Mouse (Mus musculus): ENCODE data around the gene Anapc15-ps.
A peak's percentile ranks its signal among the peaks of the same experiment; 100 is the strongest.

Gene Anapc15-ps

GRCm38 (mm10) chr10:95691347-95691746, 18.1 kb upstream of the Anapc15-ps start:
- DNase-seq (ENCODE audit: low spot score) = no peak

- DNase-seq (ENCODE audit: low spot score) = no peak
Measured at GRCm38 (mm10) chr10:95689833-95690232, 16.6 kb upstream of the Anapc15-ps start.

GRCm38 (mm10) chr10:95689058-95689457, 15.8 kb upstream of the Anapc15-ps start:
- DNase-seq (ENCODE audit: low spot score) = no peak

GRCm38 (mm10) chr10:95687558-95688141, 14.4 kb upstream of the Anapc15-ps start:
- DNase-seq (ENCODE audit: low spot score) = no peak

- no peak for DNase-seq (ENCODE audit: low spot score)
Measured at GRCm38 (mm10) chr10:95686041-95686440, 12.8 kb upstream of the Anapc15-ps start.

- no peak for DNase-seq (ENCODE audit: low spot score)
Measured at GRCm38 (mm10) chr10:95684782-95685555, 11.7 kb upstream of the Anapc15-ps start.

- no peak for DNase-seq (ENCODE audit: low spot score)
Measured at GRCm38 (mm10) chr10:95684250-95684649, 11.0 kb upstream of the Anapc15-ps start.

- no peak for DNase-seq (ENCODE audit: low spot score)
Measured at GRCm38 (mm10) chr10:95683735-95684134, 10.5 kb upstream of the Anapc15-ps start.

- no peak for DNase-seq (ENCODE audit: low spot score)
Measured at GRCm38 (mm10) chr10:95682964-95683363, 9.7 kb upstream of the Anapc15-ps start.

GRCm38 (mm10) chr10:95682091-95682740, 9.0 kb upstream of the Anapc15-ps start:
- DNase-seq (ENCODE audit: low spot score) = no peak

- no peak for DNase-seq (ENCODE audit: low spot score)
Measured at GRCm38 (mm10) chr10:95681481-95681880, 8.2 kb upstream of the Anapc15-ps start.

- peak; percentile 12 for DNase-seq (ENCODE audit: low spot score)
Measured at GRCm38 (mm10) chr10:95681058-95681440, 7.8 kb upstream of the Anapc15-ps start.

- DNase-seq (ENCODE audit: low spot score) = no peak
Measured at GRCm38 (mm10) chr10:95680153-95681057, 7.2 kb upstream of the Anapc15-ps start.

- DNase-seq (ENCODE audit: low spot score) = no peak
Measured at GRCm38 (mm10) chr10:95679131-95679530, 5.9 kb upstream of the Anapc15-ps start.

- no peak for DNase-seq (ENCODE audit: low spot score)
Measured at GRCm38 (mm10) chr10:95678661-95679060, 5.4 kb upstream of the Anapc15-ps start.

GRCm38 (mm10) chr10:95678241-95678640, 5.0 kb upstream of the Anapc15-ps start:
- DNase-seq (ENCODE audit: low spot score) = no peak

- peak; percentile 14 for DNase-seq (ENCODE audit: low spot score)
Measured at GRCm38 (mm10) chr10:95677356-95678109, 4.3 kb upstream of the Anapc15-ps start.

GRCm38 (mm10) chr10:95676991-95677355, 3.7 kb upstream of the Anapc15-ps start:
- DNase-seq (ENCODE audit: low spot score) = no peak

- no peak for DNase-seq (ENCODE audit: low spot score)
Measured at GRCm38 (mm10) chr10:95676387-95676786, 3.1 kb upstream of the Anapc15-ps start.

GRCm38 (mm10) chr10:95670781-95671780, 2.2 kb downstream of the Anapc15-ps start:
- DNase-seq (ENCODE audit: low spot score) = no peak
